Mouse (Mus musculus) testis, adult 2 months (tissue): Measurements from ENCODE around the gene Sub1.

Experiments used
- CTCF ChIP-seq: fragments of 200-500 bp; IDR thresholded peaks from 2 replicates; pipeline ENCODE4 v1.5.1; 2012; ENCODE audit warnings: low read depth, mild to moderate bottlenecking, inconsistent platforms, low read length, moderate library complexity; ENCODE audit not compliant: control insufficient read depth, insufficient read depth, insufficient replicate concordance
- POLR2A ChIP-seq: fragments of 200-500 bp; IDR thresholded peaks from 2 replicates; pipeline ENCODE4 v1.6.1; 2012; ENCODE audit warnings: low read depth, mild to moderate bottlenecking, inconsistent platforms, low read length, moderate library complexity; ENCODE audit not compliant: control insufficient read depth

DNA sequence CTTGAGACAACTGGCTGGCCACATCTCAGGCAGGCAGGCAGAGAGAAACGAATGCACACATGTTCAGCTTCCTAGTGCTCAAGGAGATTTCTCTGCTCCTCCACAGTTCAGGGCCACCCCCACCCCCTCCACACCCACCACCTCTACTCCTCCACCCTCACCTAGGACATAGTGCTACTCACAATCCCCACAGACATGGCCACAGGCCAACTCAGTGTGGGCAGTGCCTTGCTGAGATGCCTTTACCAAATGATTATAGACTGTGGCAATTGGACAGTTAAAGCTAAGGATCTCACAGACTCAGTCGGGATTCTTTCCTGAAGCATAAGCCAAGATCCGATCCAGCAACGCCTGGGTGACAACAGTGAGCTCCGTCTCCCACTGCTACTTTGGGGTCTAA, 39.9 kb upstream of the Sub1 start:
- TF ChIP-seq POLR2A: no peak
- TF ChIP-seq CTCF: no peak
